Mouse (Mus musculus): ENCODE results near the gene Sgk2. TPM values are rescaled to one million over a fixed set of nuclear protein-coding genes. Genes with fewer than 3 reads are reported as not detected.
A peak's percentile ranks its signal among the peaks of the same experiment; 100 is the strongest.

Gene Sgk2
- 1.2 and 1.3 TPM in 2 replicates for polyA plus RNA-seq (2012; rRNA removed)

- DNase-seq (ENCODE audit: extremely low spot score in 1 of 2, low spot score in 1 of 2): no peak
These were observed at the start of gene Sgk2 for GRCm38 (mm10) chr2:162987218-162987617. Gene Sgk2, plus strand, starts transcription at chr2:162987330.

- DNase-seq (ENCODE audit: extremely low spot score in 1 of 2, low spot score in 1 of 2): no peak
These were observed 47.6 kb upstream of the Sgk2 start for GRCm38 (mm10) chr2:162939562-162939961.

- DNase-seq (ENCODE audit: extremely low spot score in 1 of 2, low spot score in 1 of 2): peak in 1 of 2 experiments; percentile 68
These were observed 43.8 kb upstream of the Sgk2 start, which contains the start of gene L3mbtl1 for GRCm38 (mm10) chr2:162943148-162943846. Gene L3mbtl1, plus strand, starts transcription at chr2:162943472.

- DNase-seq (ENCODE audit: extremely low spot score in 1 of 2, low spot score in 1 of 2): no peak
These were observed 43.2 kb upstream of the Sgk2 start for GRCm38 (mm10) chr2:162943931-162944330.

GRCm38 (mm10) chr2:162946964-162947363 lies 40.2 kb upstream of the Sgk2 start:
- DNase-seq (ENCODE audit: extremely low spot score in 1 of 2, low spot score in 1 of 2): no peak

GRCm38 (mm10) chr2:162947736-162948135 lies 39.4 kb upstream of the Sgk2 start:
- DNase-seq (ENCODE audit: extremely low spot score in 1 of 2, low spot score in 1 of 2): peak in 1 of 2 experiments; percentile 37

- no peak for DNase-seq (ENCODE audit: extremely low spot score in 1 of 2, low spot score in 1 of 2)
These were observed 38.9 kb upstream of the Sgk2 start for GRCm38 (mm10) chr2:162948221-162948620.

- DNase-seq (ENCODE audit: extremely low spot score in 1 of 2, low spot score in 1 of 2): no peak
These were observed 36.4 kb upstream of the Sgk2 start for GRCm38 (mm10) chr2:162950776-162951175.

- no peak for DNase-seq (ENCODE audit: extremely low spot score in 1 of 2, low spot score in 1 of 2)
These were observed 30.3 kb upstream of the Sgk2 start for GRCm38 (mm10) chr2:162956843-162957242.

GRCm38 (mm10) chr2:162961321-162961720 lies 25.8 kb upstream of the Sgk2 start:
- no peak for DNase-seq (ENCODE audit: extremely low spot score in 1 of 2, low spot score in 1 of 2)

GRCm38 (mm10) chr2:162966734-162967133 lies 20.4 kb upstream of the Sgk2 start:
- no peak for DNase-seq (ENCODE audit: extremely low spot score in 1 of 2, low spot score in 1 of 2)

- peak in 1 of 2 experiments; percentile 43 for DNase-seq (ENCODE audit: extremely low spot score in 1 of 2, low spot score in 1 of 2)
These were observed 18.8 kb upstream of the Sgk2 start for GRCm38 (mm10) chr2:162968357-162968756.

- no peak for DNase-seq (ENCODE audit: extremely low spot score in 1 of 2, low spot score in 1 of 2)
These were observed 18.0 kb upstream of the Sgk2 start for GRCm38 (mm10) chr2:162969101-162969500.

- DNase-seq (ENCODE audit: extremely low spot score in 1 of 2, low spot score in 1 of 2): no peak
These were observed 16.2 kb upstream of the Sgk2 start for GRCm38 (mm10) chr2:162970896-162971295.

GRCm38 (mm10) chr2:162972752-162973151 lies 14.4 kb upstream of the Sgk2 start:
- no peak for DNase-seq (ENCODE audit: extremely low spot score in 1 of 2, low spot score in 1 of 2)

- DNase-seq (ENCODE audit: extremely low spot score in 1 of 2, low spot score in 1 of 2): no peak
These were observed 13.9 kb upstream of the Sgk2 start for GRCm38 (mm10) chr2:162973206-162973605.

- DNase-seq (ENCODE audit: extremely low spot score in 1 of 2, low spot score in 1 of 2): no peak
These were observed 13.5 kb upstream of the Sgk2 start for GRCm38 (mm10) chr2:162973637-162974036.

- DNase-seq (ENCODE audit: extremely low spot score in 1 of 2, low spot score in 1 of 2): peak in 1 of 2 experiments; percentile 35
These were observed 11.9 kb upstream of the Sgk2 start for GRCm38 (mm10) chr2:162975157-162975775.

- DNase-seq (ENCODE audit: extremely low spot score in 1 of 2, low spot score in 1 of 2): no peak
These were observed 11.1 kb upstream of the Sgk2 start for GRCm38 (mm10) chr2:162976001-162976400.

GRCm38 (mm10) chr2:162984381-162984780 lies 2.7 kb upstream of the Sgk2 start:
- no peak for DNase-seq (ENCODE audit: extremely low spot score in 1 of 2, low spot score in 1 of 2)

- DNase-seq (ENCODE audit: extremely low spot score in 1 of 2, low spot score in 1 of 2): no peak
These were observed 1.2 kb upstream of the Sgk2 start for GRCm38 (mm10) chr2:162985923-162986322.

- DNase-seq (ENCODE audit: extremely low spot score in 1 of 2, low spot score in 1 of 2): no peak
These were observed 366 bp upstream of the Sgk2 start for GRCm38 (mm10) chr2:162986764-162987163.
